Mouse (Mus musculus) liver (tissue): Measurements from ENCODE around the gene Rcan1.

ENCODE experiments used
- DNase-seq: peaks from one replicate; pipeline ENCODE4 v3.0.0-alpha.2; 2020; ENCODE audit warnings: mixed read lengths

The Rcan1 gene

GRCm38 (mm10) chr16:92467041-92467440, 3.6 kb downstream of the Rcan1 start:
- DNase-seq = no peak

- peak; percentile 95 for DNase-seq
Measured at GRCm38 (mm10) chr16:92465642-92466526, 4.8 kb downstream of the Rcan1 start.

- no peak for DNase-seq
Measured at GRCm38 (mm10) chr16:92465226-92465625, 5.4 kb downstream of the Rcan1 start.

- DNase-seq = peak; percentile 64
Measured at GRCm38 (mm10) chr16:92464390-92464972, 6.2 kb downstream of the Rcan1 start.

- no peak for DNase-seq
Measured at GRCm38 (mm10) chr16:92461412-92461811, 9.3 kb downstream of the Rcan1 start.

- peak; percentile 71 for DNase-seq
Measured at GRCm38 (mm10) chr16:92457594-92457993, 13.1 kb downstream of the Rcan1 start.

GRCm38 (mm10) chr16:92455969-92456368, 14.7 kb downstream of the Rcan1 start:
- no peak for DNase-seq

- DNase-seq = no peak
Measured at GRCm38 (mm10) chr16:92455488-92455887, 15.2 kb downstream of the Rcan1 start.

GRCm38 (mm10) chr16:92454495-92454894, 16.2 kb downstream of the Rcan1 start:
- no peak for DNase-seq

- DNase-seq = no peak
Measured at GRCm38 (mm10) chr16:92454002-92454401, 16.7 kb downstream of the Rcan1 start.

- DNase-seq = no peak
Measured at GRCm38 (mm10) chr16:92452609-92453008, 18.1 kb downstream of the Rcan1 start.

- no peak for DNase-seq
Measured at GRCm38 (mm10) chr16:92451516-92452072, 19.1 kb downstream of the Rcan1 start.

GRCm38 (mm10) chr16:92450331-92450730, 20.3 kb downstream of the Rcan1 start:
- no peak for DNase-seq

- no peak for DNase-seq
Measured at GRCm38 (mm10) chr16:92449080-92449479, 21.6 kb downstream of the Rcan1 start.

- DNase-seq = peak; percentile 40
Measured at GRCm38 (mm10) chr16:92445377-92445776, 25.3 kb downstream of the Rcan1 start.

- peak; percentile 49 for DNase-seq
Measured at GRCm38 (mm10) chr16:92443644-92444113, 27.0 kb downstream of the Rcan1 start.

- DNase-seq = no peak
Measured at GRCm38 (mm10) chr16:92442946-92443345, 27.7 kb downstream of the Rcan1 start.

GRCm38 (mm10) chr16:92442150-92442549, 28.5 kb downstream of the Rcan1 start:
- DNase-seq = no peak

- DNase-seq = no peak
Measured at GRCm38 (mm10) chr16:92441203-92441602, 29.5 kb downstream of the Rcan1 start.

- no peak for DNase-seq
Measured at GRCm38 (mm10) chr16:92440229-92440628, 30.4 kb downstream of the Rcan1 start.

GRCm38 (mm10) chr16:92439775-92440174, 30.9 kb downstream of the Rcan1 start:
- no peak for DNase-seq

- no peak for DNase-seq
Measured at GRCm38 (mm10) chr16:92435431-92435985, 35.2 kb downstream of the Rcan1 start.

- DNase-seq = no peak
Measured at GRCm38 (mm10) chr16:92433176-92433575, 37.5 kb downstream of the Rcan1 start.
